Mouse (Mus musculus) testis, adult 2 months (tissue): ENCODE measurements at regions not wholly inside any gene's neighbourhood (a gene's known extent, or its start where the extent isn't known, plus 50 kb on each side); places are given as distances from the start of the nearest gene placed in this dataset.

ENCODE experiments used
- CTCF ChIP-seq: fragments of 200-500 bp; IDR thresholded peaks from 2 replicates; pipeline ENCODE4 v1.5.1; 2012; ENCODE audit warnings: low read depth, mild to moderate bottlenecking, inconsistent platforms, low read length, moderate library complexity; ENCODE audit not compliant: control insufficient read depth, insufficient read depth, insufficient replicate concordance
- POLR2A ChIP-seq: fragments of 200-500 bp; IDR thresholded peaks from 2 replicates; pipeline ENCODE4 v1.6.1; 2012; ENCODE audit warnings: low read depth, mild to moderate bottlenecking, inconsistent platforms, low read length, moderate library complexity; ENCODE audit not compliant: control insufficient read depth

GRCm38 (mm10) chr4:53227771-53228170 lies 68.1 kb upstream of the Abca1 start:
- TF ChIP-seq CTCF: no peak
- TF ChIP-seq POLR2A: no peak
